ENCODE assay signal across 13 mouse cellular contexts in the genomic region with DNA sequence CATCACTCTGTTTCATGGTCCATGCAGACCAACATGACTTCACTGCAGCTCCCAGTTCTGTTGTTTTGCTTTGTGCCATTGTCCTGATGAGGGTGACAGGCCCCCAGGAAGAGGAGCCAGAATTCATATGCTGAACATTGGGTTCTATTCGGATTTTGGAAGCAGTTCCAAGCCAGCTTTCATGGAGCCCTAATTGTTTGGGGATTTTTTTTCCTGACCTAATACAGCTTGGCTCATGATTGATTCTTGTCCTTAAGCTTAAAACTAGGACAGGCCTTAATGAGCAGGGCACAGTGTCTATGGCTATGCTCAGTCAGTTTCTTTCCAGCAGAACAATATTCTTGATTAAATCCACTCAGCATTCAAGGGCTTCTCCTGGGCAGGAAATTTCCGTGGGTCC. TPM values are rescaled to one million over a fixed set of nuclear protein-coding genes. Genes with fewer than 3 reads are reported as not detected.
"Had no signal": no experiment of that assay in that cellular context is flagged by ENCODE, and none has a peak within 500 bp of the region (broad histone marks: within the 10 kb centered on the region; RNA-seq: fewer than 3 reads in every experiment).

No protein-coding gene starts in this region.

- H3K4me1 ChIP-seq: kidney, embryonic 15.5 days; limb, embryonic 13.5 days; midbrain, embryonic 12.5 days; stomach, embryonic 15.5 days had no signal

- H3K27ac ChIP-seq: kidney, embryonic 15.5 days; limb, embryonic 13.5 days; liver, embryonic 14.5 days; midbrain, embryonic 12.5 days; neural tube, embryonic 13.5 days; stomach, embryonic 15.5 days had no signal

- H3K4me3 ChIP-seq: kidney, embryonic 15.5 days; limb, embryonic 13.5 days; midbrain, embryonic 12.5 days; neural tube, embryonic 13.5 days; stomach, embryonic 15.5 days had no signal

- DNase-seq: kidney, adult 2 months; kidney, postnatal 14 days; left cerebral cortex, postnatal 4 days; lung, adult 18-20 months; thymus, adult 2 months; thymus, postnatal 25 days had no signal

RNA-seq across cellular contexts. Expression of a gene that starts 17.7 kb away (rescaled TPM):
- total RNA-seq: megakaryocyte-erythroid progenitor cell, adult 5-6 weeks had no signal
